Comparison of ENCODE assay signal across 20 mouse cellular contexts in genomic region chr9:64644129-64644528, GRCm38 (mm10).
DNase-seq lines count a peak whose midpoint lies in the region; ATAC-seq and TF ChIP-seq lines count a peak whose summit lies in the region.
"Had no signal": no experiment of that assay in that cellular context is flagged by ENCODE, and none has a peak within 500 bp of the region (broad histone marks: within the 10 kb centered on the region; RNA-seq: fewer than 3 reads in every experiment).

No protein-coding gene starts in this region.

- H3K4me1 ChIP-seq in MEL (ENCODE audit: control insufficient read depth in 1 of 2, insufficient read depth in 2 of 2, low read length in 2 of 2) = peaks cover 0 to 24% of the 10 kb centered on the region in 2 experiments; a peak in 2 of 4 replicates
- H3K4me1 ChIP-seq in kidney, adult 2 months (ENCODE audit: control insufficient read depth, insufficient read depth, low read length) = peaks cover 2% of the 10 kb centered on the region; the same call in 1 of the 2 replicates
- H3K4me1 ChIP-seq in midbrain, embryonic 10.5 days = no peaks in the 10 kb centered on the region
- H3K4me1 ChIP-seq in midbrain, embryonic 13.5 days (replicated peaks) = peaks cover 8% of the 10 kb centered on the region; the same call in 1 of the 2 replicates
- H3K4me1 ChIP-seq: forebrain, embryonic 15.5 days; liver, embryonic 15.5 days; lung, embryonic 15.5 days; stomach, embryonic 15.5 days had no signal

- WGBS in kidney, adult 2 months = 23% methylated on average over 7 of the region's 7 CpGs
- WGBS in midbrain, embryonic 10.5 days = 60% methylated on average over 7 of the region's 7 CpGs
- 56% methylated on average over 7 of the region's 7 CpGs for WGBS in midbrain, embryonic 13.5 days

- TF ChIP-seq POLR2A in MEL (IDR thresholded peaks at IDR 0.05; ENCODE audit: control insufficient read depth in 1 of 2, insufficient read depth in 1 of 2, low read depth in 1 of 2, low read length in 2 of 2, poor library complexity in 1 of 2) = no peak
- no peak for TF ChIP-seq POLR2A in kidney, adult 2 months (IDR thresholded peaks at IDR 0.05; ENCODE audit: low read depth, low read length)

- H3K79me2 ChIP-seq in MEL (ENCODE audit: control insufficient read depth, insufficient read depth, low read length, poor library complexity) = no peaks in the 10 kb centered on the region

- H3K27me3 ChIP-seq in MEL (ENCODE audit: control insufficient read depth in 1 of 2, insufficient read depth in 2 of 2, low read length in 2 of 2) = no peaks in the 10 kb centered on the region
- no peaks in the 10 kb centered on the region for H3K27me3 ChIP-seq in kidney, adult 2 months (replicated peaks; ENCODE audit: control insufficient read depth, insufficient read depth, low read length)
- H3K27me3 ChIP-seq in midbrain, embryonic 10.5 days (ENCODE audit: low read depth, poor library complexity, severe bottlenecking) = peaks cover 8% of the 10 kb centered on the region; the same call in 1 of the 2 replicates
- H3K27me3 ChIP-seq in midbrain, embryonic 13.5 days = peaks cover 12% of the 10 kb centered on the region; the same call in 1 of the 2 replicates
- H3K27me3 ChIP-seq: forebrain, embryonic 15.5 days; lung, embryonic 15.5 days; stomach, embryonic 15.5 days had no signal

- DNase-seq in MEL (ENCODE audit: low read depth, low spot score) (no peak), ZHBTc4 (ENCODE audit: low read depth, low spot score) (peak; percentile 28)
- DNase-seq in kidney, adult 2 months = peak; percentile 87
- peak; percentile 61 for DNase-seq in kidney, postnatal 14 days
- DNase-seq in T-cell, adult 2 months (ENCODE audit: low spot score) = no peak
- no peak for DNase-seq in midbrain, embryonic 10.5 days (ENCODE audit: low spot score)
- DNase-seq: cerebellum, adult 11-12 months; cerebellum, postnatal 36 days; liver; thymus, adult 2 months; thymus, postnatal 4 days had no signal

- no peak overlapping the region for H3K4me3 ChIP-seq in MEL (ENCODE audit: control insufficient read depth in 1 of 2, insufficient read depth in 1 of 2, low read depth in 2 of 2, low read length in 2 of 2)
- no peak overlapping the region for H3K4me3 ChIP-seq in kidney, adult 2 months (ENCODE audit: insufficient read depth, low read depth, low read length)
- H3K4me3 ChIP-seq in midbrain, embryonic 10.5 days = no peak overlapping the region
- no peak overlapping the region for H3K4me3 ChIP-seq in midbrain, embryonic 13.5 days (replicated peaks)
- H3K4me3 ChIP-seq: forebrain, embryonic 15.5 days; heart, embryonic 10.5 days; limb, embryonic 10.5 days; liver, embryonic 15.5 days; lung, embryonic 15.5 days; stomach, embryonic 15.5 days had no signal

- no peak for ATAC-seq in midbrain, embryonic 13.5 days
- ATAC-seq: forebrain, embryonic 15.5 days; hindbrain, postnatal 0 days had no signal

- no peak for TF ChIP-seq RAD21 in MEL (IDR thresholded peaks at IDR 0.05; ENCODE audit: low read depth, low read length)

- no peak overlapping the region for H3K4me2 ChIP-seq in midbrain, embryonic 13.5 days (replicated peaks)
- H3K4me2 ChIP-seq: forebrain, embryonic 15.5 days; liver, embryonic 15.5 days; lung, embryonic 15.5 days; stomach, embryonic 15.5 days had no signal

- H3K9me3 ChIP-seq in MEL (replicated peaks; ENCODE audit: insufficient read depth, low read length) = no peaks in the 10 kb centered on the region
- H3K9me3 ChIP-seq in midbrain, embryonic 10.5 days (replicated peaks) = no peaks in the 10 kb centered on the region
- no peaks in the 10 kb centered on the region for H3K9me3 ChIP-seq in midbrain, embryonic 13.5 days
- H3K9me3 ChIP-seq: forebrain, embryonic 15.5 days; heart, embryonic 10.5 days; limb, embryonic 10.5 days; liver, embryonic 15.5 days; lung, embryonic 15.5 days; stomach, embryonic 15.5 days had no signal

- peaks cover 0 to 6% of the 10 kb centered on the region in 2 experiments; a peak in 2 of 4 replicates for H3K36me3 ChIP-seq in MEL (ENCODE audit: control insufficient read depth in 1 of 2, insufficient read depth in 2 of 2, low read length in 2 of 2)
- H3K36me3 ChIP-seq in kidney, adult 2 months (ENCODE audit: control insufficient read depth, insufficient read depth, low read length) = no peaks in the 10 kb centered on the region
- no peaks in the 10 kb centered on the region for H3K36me3 ChIP-seq in midbrain, embryonic 10.5 days
- no peaks in the 10 kb centered on the region for H3K36me3 ChIP-seq in midbrain, embryonic 13.5 days
- H3K36me3 ChIP-seq: forebrain, embryonic 15.5 days; heart, embryonic 10.5 days; limb, embryonic 10.5 days; liver, embryonic 15.5 days; lung, embryonic 15.5 days; stomach, embryonic 15.5 days had no signal

- no peak overlapping the region for H3K27ac ChIP-seq in MEL (ENCODE audit: control insufficient read depth, low read depth, low read length)
- H3K27ac ChIP-seq in kidney, adult 2 months (ENCODE audit: insufficient read depth, low read depth, low read length) = no peak overlapping the region; the same call in 1 of the 2 replicates
- H3K27ac ChIP-seq in midbrain, embryonic 10.5 days (replicated peaks) = no peak overlapping the region
- no peak overlapping the region for H3K27ac ChIP-seq in midbrain, embryonic 13.5 days
- H3K27ac ChIP-seq: forebrain, embryonic 15.5 days; heart, embryonic 10.5 days; hindbrain, postnatal 0 days; limb, embryonic 10.5 days; liver, embryonic 15.5 days; lung, embryonic 15.5 days; macrophage; stomach, embryonic 15.5 days had no signal

- no peak for TF ChIP-seq CTCF in MEL (IDR thresholded peaks at IDR 0.05 in 2 of 3, conservative IDR thresholded peaks at IDR 0.05 in 1 of 3; ENCODE audit: control insufficient read depth in 1 of 3, insufficient read depth in 1 of 3, low read depth in 2 of 3, low read length in 3 of 3, poor library complexity in 1 of 3, severe bottlenecking in 1 of 3)
- TF ChIP-seq CTCF in kidney, adult 2 months (conservative IDR thresholded peaks at IDR 0.05; ENCODE audit: insufficient read depth, insufficient read length, low read depth, low read length) = no peak

- no peak overlapping the region for H3K9ac ChIP-seq in MEL (ENCODE audit: control insufficient read depth, low read depth, low read length, poor library complexity, severe bottlenecking)
- H3K9ac ChIP-seq in midbrain, embryonic 13.5 days (replicated peaks) = no peak overlapping the region
- H3K9ac ChIP-seq: forebrain, embryonic 15.5 days; liver, embryonic 15.5 days; lung, embryonic 15.5 days; stomach, embryonic 15.5 days had no signal

- TF ChIP-seq EP300 in MEL (IDR thresholded peaks at IDR 0.05; ENCODE audit: low read depth in 1 of 2, low read length in 2 of 2) = no peak; a peak in 1 of 4 replicates

TF ChIP-seq in MEL, 35 proteins besides CTCF, POLR2A, EP300 and RAD21:
- TF ChIP-seq RCOR1 (IDR thresholded peaks at IDR 0.05; ENCODE audit: low read depth, low read length) (peak; percentile 62; the same call in 1 of the 2 replicates), MYB (IDR thresholded peaks at IDR 0.05; ENCODE audit: low read depth, low read length) (no peak)

Comparison
In these comparisons a context has a peak if more than half of its experiments do, and no peak if none do; other contexts are left out.
1. DNase-seq: peak in ZHBTc4 (single experiment), kidney, adult 2 months (single experiment) and kidney, postnatal 14 days (single experiment); none in MEL (single experiment), T-cell, adult 2 months (single experiment) and midbrain, embryonic 10.5 days (single experiment).